25 mouse cellular contexts compared by ENCODE assay signal in genomic region chr8:13124897-13125296, GRCm38 (mm10).
"Had no signal": no experiment of that assay in that cellular context is flagged by ENCODE, and none has a peak within 500 bp of the region (broad histone marks: within the 10 kb centered on the region; RNA-seq: fewer than 3 reads in every experiment).

No protein-coding gene starts in this region.

- H3K27ac ChIP-seq: heart, adult 2 months; heart, embryonic 13.5 days; heart, embryonic 15.5 days; hindbrain, embryonic 13.5 days; hindbrain, embryonic 15.5 days; hindbrain, postnatal 0 days; kidney, embryonic 15.5 days; kidney, postnatal 0 days; limb, embryonic 13.5 days; limb, embryonic 15.5 days had no signal

- DNase-seq: gastrocnemius, postnatal 14 days; gastrocnemius, postnatal 36 days; heart, adult 11 months; heart, adult 2 months; heart, postnatal 14 days; heart, postnatal 36 days; kidney, adult 11 months; kidney, adult 2 months; kidney, adult 9 months; kidney, postnatal 14 days; kidney, postnatal 36 days; layer of hippocampus, adult 9-11 months; layer of hippocampus, postnatal 36 days; left cerebral cortex, postnatal 4 days had no signal

- H3K4me3 ChIP-seq: heart, adult 2 months; heart, embryonic 13.5 days; heart, embryonic 15.5 days; hindbrain, embryonic 13.5 days; hindbrain, embryonic 15.5 days; kidney, embryonic 15.5 days; limb, embryonic 13.5 days; limb, embryonic 15.5 days had no signal

- H3K27me3 ChIP-seq: heart, embryonic 13.5 days; heart, embryonic 15.5 days; hindbrain, embryonic 13.5 days; hindbrain, embryonic 15.5 days; kidney, embryonic 15.5 days; limb, embryonic 13.5 days; limb, embryonic 15.5 days had no signal

- ATAC-seq: hindbrain, postnatal 0 days; intestine, embryonic 16.5 days had no signal

- H3K9ac ChIP-seq: heart, embryonic 13.5 days; heart, embryonic 15.5 days; hindbrain, embryonic 13.5 days; hindbrain, embryonic 15.5 days; kidney, embryonic 15.5 days; limb, embryonic 13.5 days; limb, embryonic 15.5 days had no signal

- H3K9me3 ChIP-seq: heart, embryonic 13.5 days; heart, embryonic 15.5 days; hindbrain, embryonic 13.5 days; hindbrain, embryonic 15.5 days; kidney, embryonic 15.5 days; limb, embryonic 13.5 days; limb, embryonic 15.5 days had no signal

- H3K4me2 ChIP-seq: heart, embryonic 11.5 days; heart, embryonic 13.5 days; heart, embryonic 15.5 days; hindbrain, embryonic 13.5 days; hindbrain, embryonic 15.5 days; kidney, embryonic 15.5 days; limb, embryonic 13.5 days; limb, embryonic 15.5 days had no signal

- H3K4me1 ChIP-seq: hindbrain, embryonic 13.5 days; hindbrain, embryonic 15.5 days; kidney, embryonic 15.5 days; limb, embryonic 13.5 days; limb, embryonic 15.5 days had no signal
